Mouse (Mus musculus) ovary, postnatal 36 days (tissue): ENCODE data around the gene Ube2h.
"Not testable (repeated sequence)": the region's sequence is repeated elsewhere in the genome, so short reads cannot be mapped to it uniquely, and the experiment has no call there.

Experiments used
- DNase-seq: peaks from one replicate; pipeline ENCODE4 v3.0.0; 2022; ENCODE audit warnings: low spot score, mixed read lengths

The Ube2h gene

DNA sequence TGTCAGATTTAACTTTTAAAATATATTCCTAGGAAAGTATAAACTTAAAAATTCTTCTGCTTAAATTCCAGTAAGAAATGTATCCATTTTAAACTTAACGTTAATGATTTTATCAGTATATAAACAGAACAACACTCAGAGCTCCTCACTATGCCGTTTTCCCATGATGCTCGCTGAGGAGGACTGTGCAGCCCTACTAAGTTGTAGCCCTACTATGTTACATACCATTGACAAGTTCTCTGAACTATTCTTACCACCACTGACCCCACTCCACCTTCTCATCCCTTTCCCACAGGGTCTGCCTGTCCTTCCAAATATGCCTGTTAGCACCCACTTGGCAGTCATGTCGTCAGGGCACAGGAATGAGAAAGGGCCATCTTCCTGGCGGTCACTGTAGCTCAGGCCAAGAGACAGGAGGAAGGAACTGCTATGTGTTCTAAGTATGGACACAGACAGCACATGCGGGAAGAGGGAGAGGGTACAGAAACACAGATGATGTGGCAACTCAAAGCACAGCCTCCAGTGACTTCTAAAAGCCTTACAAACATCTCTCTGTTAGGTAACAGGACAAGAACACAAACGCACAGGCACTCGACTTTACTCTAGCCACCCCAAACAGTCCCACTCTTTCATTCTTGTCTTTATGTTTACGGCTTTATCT, 60.9 kb downstream of the Ube2h start:
- DNase-seq, result no peak

DNA sequence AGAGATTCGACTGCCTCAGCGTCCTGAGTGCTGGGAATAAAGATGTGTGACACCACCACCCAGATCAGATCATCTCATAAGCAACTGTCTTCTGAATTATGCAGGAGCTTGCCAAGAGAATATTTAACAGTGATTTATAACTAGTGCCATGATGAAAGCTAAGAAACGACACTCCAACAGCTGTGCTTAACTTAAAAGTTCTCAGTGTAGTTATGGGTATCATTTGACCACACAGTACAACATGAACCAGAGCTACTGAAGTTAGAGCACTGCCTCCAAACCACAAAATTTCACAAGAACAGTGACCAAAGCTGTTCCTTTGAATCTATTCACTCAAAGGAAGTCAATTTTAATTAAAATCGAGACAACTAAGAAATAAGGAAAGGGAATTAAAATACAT, 61.4 kb downstream of the Ube2h start:
- DNase-seq, result no peak

DNA sequence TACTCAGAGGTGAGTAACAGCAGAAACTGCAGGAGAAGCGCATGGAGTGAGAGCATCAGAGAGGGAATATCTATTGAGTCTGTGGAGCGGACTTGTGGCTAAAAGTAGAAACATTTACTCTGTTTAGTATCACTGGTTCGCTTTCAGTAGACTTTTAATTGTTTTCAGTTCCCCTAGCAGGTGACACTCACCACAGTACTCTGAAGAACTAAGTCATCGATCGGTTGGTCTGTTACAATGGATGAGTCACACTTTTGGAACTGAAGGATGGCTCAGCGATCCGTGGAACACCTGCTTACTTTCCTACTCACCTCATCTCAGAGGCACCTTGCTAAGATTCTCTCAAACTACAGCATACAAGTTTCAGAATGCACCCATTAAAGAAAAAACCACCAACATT, 64.2 kb downstream of the Ube2h start:
- DNase-seq, result no peak

DNA sequence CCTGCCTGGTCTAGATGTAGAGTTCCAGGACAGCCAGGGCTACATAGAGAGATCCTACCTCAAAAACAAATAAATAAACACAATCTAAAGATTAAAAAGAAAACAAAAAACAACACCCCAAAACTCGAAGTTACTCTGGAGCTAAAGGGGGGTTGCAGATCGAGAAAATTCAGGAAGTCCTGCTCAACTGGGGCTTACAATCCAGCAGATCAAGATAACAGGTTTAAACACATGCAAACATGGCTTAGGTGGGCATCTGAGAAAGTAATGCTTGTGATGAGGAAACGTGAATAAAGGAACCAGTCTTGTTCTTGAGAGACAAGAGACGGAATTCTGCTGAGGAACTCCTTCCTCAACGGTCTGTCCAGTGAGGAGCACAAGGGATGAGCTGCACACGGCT, 65.1 kb downstream of the Ube2h start:
- no peak for DNase-seq

DNA sequence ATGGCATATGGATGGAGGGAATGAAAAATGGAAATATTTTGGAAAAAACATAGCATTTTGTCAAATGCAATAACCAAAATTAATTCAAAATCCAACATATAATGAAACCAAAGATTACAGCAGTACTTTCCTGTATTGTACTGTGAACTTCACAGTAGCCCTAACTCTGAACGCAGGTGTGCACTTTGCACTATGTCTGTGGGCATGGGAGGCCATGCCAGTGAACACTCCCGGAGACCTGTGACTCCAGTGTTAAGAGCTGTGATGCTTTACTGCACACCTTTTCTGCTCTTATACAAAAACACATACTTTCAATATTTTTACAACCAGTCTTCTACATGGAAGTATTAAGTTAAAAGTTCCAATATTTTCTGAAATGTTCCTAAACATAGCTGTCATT, 66.3 kb downstream of the Ube2h start:
- DNase-seq, result no peak

DNA sequence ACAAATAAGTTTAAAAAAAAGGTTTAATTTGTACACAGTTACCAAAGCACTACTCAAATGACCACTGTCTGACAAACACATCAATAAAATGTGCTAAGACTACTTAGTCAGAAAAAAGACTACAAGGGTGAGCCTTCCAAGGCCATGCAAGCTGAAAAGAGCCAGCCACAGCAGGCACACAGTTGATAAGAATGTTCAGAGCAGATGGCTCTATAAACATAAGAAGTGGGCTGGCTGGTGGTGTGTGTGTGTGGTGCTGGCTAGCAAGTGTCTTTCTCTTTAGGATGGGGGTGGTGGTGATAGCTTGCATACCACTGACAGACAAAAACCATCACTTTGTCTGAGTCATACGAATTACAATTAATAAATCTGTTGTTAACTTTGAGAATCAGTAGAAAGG, 67.8 kb downstream of the Ube2h start:
- DNase-seq, result peak; percentile 23

DNA sequence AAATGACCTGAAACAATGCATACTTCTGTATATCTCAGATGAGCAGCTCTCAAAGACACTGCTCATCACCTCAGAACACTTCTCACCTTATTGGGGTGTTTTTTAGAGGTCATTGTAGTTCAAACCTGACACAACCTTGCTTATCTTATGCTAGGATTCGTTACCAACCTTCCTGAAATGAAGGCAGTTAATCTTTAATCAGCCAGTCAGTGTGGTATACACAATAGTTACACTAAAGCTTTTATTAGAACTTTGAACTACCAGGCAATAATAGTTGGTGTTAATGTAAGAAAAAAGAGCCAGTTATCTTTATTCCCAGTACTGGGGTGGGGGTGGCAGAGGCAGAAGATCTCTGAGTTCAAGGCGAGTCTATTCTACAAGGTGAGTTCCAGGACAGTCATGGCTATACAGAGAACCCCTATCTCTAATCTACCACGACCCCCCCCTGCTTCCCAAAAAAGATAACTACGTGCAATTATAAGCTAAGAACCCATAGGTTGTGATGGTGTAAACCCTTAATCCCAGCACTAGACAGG, 72.5 kb downstream of the Ube2h start:
- no peak for DNase-seq

DNA sequence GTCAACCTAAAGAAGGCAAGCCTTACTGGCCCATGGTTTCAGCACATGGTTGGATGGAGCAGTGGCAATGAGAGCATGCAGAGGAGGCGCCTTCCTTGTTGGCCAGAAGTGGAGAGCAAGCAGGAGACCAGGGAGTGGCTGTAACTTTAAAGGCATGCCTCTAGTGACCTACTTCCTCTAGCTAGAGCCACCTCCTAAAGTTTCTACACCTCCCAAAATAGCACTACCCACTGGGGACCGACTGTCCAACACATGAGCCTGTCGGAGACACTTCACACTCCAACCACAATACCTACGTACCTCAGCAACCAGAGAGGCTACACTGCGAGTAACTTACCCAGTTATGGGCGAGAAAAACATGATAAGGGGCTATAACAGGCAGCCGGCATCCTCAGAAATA, 74.1 kb downstream of the Ube2h start:
- no peak for DNase-seq

DNA sequence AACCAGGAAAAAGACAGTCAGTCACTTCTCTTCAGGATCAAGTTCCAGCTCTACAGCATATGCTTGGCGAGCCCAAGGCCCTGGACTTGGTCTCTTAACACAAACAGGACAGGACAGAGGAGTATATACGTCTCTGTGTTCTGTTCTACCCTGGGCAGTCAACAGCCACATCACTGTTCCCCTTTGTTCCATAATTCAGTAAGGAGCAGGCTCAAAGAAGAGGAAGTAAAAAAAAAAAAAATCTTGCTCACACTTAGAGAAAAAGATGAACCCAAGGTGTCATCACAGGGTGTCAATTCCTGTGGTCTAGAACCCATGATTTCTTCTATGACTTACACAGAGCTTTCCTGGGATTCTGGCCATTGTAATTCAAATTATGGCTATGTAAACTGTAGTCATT, 75.4 kb downstream of the Ube2h start:
- DNase-seq, result no peak

DNA sequence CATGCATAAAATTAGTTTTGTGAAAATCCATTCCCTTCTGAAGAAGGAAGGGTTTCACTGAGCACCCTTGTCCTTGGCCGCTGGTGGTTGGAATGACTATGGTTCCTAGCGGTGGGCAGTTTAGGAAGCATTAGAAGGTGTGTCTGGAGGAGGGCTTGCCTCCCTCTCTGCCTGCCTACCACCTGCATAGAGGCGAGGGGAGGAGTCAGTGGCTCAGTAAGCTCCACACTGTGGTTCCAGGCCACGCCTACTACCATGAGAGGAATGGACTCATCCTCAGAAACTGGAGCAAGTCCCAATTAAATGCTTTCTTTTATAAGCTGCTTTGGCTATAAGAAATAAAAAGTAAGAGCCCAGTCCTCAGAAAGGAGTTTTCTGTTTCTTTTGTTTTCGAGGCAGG, 76.0 kb downstream of the Ube2h start:
- DNase-seq, result no peak

DNA sequence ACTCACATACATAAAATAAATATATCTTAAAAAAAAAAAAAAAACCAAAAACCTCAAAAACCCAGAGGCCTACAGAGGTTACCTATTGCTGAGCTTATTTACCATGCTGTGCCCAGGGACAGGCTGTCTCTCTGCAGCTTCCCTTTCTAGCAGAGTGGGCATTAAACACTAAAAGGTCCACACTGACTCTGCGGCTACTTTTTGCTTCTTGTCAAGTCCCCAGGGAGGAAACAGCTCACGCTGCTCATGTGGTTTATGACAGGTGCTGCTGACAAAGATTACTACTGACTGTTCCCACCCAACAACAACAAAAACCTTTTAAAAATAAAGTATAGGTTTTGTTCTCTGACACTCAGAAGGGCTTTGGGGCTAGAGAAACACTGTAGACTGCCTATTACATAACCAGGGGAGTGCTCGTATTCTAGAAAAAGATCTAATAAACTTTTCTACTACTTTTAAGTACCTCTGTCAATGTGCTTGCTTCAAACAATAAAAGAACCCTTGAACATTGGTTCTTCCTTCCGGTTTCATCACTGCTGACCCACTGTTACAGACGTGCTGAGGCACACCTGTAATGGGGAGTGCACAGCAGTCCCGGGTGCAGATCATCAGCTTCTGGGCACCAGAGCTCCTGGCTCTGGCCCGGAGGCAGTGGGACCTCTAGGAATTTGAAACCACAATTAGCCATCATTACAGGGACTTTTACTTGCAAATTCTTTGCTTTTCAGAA, 77.2 kb downstream of the Ube2h start:
- DNase-seq, result no peak

DNA sequence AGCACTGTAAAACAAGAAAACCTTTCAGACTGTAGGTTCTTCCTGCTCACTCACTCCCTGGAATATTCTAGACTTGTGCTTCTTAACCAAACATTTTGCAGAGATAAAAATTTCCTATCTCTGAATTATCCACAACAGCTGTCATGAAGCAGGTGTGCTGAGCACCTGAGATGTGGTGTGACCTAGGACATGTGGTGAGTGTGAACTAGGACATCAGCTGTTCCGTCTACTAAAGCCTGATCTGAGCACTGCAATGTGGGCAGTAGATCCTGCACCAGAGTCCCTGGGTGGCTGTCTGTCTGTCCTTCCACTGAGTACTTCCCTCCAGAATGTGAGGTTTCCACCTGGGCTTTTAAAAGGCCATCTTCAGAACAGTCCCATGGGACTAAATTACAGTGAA, 79.6 kb downstream of the Ube2h start:
- DNase-seq, result no peak

DNA sequence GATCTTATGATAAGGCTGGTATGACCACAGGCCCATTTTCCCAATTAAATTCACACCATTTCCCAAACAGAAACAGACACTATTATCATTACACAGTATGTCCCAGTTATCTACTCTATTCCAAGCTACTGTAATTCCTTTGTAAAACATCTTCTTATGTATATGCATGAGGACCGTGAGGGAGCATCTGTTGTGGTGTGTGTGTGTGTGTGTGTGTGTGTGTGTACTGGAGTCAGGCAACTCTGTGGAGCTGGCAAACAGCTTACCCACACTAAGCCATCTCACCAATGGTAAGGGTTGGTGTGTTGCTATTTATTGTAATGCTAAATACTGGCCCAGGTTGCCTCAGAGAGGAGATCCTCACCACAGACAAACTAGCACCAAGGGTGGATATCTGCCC, 82.0 kb downstream of the Ube2h start:
- no peak for DNase-seq

DNA sequence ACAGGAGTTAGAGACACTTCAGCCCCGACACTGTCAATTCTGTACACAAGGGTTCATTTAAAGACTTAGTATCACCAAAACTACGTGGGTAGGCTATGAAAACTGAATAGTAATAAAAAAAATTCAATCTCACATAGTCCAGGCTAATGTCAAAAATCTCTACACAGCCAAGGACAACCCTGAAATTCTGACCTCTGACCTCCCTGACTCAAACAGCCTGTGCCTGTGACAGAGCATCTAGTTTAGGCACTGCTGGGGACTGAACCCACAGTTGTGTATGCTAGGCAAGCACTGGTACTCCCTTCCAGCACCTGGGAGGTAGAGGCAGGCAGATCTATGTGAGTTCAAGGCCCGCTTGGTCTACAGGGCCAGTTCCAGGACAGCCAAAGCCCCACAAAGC, 86.8 kb downstream of the Ube2h start:
- no peak for DNase-seq

DNA sequence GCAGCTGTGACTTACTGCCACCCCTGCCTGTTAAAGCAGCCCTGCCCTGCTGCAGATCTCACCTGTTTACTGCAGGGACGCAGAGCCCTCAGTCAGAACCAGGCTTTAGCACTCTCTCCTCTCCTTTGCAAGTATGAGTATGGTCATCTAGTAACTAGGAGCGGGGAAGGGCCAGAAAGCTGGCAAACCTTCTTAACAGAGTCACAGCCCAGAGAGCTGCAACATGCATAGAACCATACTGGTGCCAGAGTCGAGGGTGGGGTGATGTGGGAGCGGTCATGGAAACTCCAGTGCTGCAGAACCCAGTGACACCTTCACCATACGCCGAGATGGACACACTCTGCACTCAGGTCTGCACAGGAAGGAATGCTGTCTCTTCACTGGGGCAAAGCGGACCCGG, 91.9 kb downstream of the Ube2h start:
- DNase-seq, result no peak

DNA sequence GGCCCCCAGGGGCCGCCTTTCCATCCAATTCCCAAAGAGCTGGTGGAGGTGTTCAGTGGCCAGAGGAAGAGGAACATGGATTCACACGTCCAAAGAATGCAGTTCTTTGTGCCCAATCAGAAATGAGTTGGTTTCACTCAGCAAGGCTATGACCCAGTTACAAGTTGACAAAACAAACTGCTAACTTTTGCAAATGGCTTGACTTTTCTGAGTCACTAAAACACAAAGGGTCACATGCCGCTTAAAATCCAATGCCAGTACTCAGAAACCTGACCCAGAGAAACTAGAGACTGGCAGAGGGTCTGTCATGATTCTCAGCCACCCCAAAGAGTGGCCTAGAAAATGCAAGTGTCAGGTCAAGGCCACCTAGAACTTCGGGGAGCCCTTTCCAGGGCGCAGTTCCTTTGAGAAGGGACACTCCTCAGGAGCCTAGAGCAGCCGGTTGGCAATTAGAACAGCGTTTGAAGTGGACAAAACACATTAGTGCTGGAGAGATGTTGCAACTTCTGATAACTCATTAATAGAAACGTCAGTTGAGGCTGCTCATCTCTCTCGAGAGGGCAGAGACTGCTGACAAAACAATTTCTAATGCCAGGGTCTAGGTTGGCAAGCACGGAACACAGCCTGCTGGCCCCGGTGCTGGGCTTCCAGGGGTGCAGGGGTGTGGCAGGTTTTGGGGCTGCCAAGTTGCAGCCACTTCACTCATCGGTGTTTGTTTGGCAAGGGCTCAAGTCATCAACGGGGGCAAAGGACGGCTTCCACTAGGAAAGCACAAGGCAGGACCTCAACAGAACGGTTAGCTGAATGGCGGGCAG, 92.5 kb downstream of the Ube2h start:
- no peak for DNase-seq

DNA sequence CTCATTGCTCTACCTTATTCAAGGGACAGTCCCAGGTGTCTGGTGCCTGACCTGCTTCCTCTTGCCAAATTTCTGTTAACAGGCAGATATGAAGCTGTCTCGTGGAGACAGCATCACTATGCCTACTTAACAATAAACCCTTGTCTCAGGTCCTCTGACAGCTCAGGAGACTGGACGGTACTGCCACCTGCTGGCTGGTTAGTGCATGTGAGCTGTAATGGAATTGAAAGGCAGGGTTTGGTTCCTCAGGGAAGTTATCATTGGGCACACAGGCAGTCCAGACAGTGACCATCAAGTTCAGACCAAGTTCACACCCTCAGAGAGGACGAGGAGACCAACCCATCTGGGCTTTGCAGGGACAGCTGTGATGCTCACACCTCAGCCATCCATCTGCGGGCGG, 93.6 kb downstream of the Ube2h start:
- peak; percentile 61 for DNase-seq

DNA sequence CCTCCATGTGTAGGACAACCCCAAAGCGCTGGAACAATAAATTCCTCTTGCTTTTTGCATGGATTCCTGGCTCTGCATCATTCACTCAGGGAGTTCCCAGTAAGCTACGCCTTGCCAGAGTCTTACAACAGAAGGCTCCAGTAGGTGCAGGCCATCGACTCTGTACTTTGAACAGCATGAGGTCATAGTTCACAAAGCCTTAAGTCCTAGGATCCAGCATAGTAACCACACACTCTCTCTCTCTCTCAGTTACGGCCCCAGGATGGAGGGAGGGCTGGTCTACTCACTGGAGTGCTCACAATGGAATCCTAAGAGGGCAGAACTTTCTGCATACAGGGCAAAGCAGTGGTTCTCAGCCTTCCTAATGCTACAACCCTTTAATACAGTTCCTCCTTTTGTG, 95.5 kb downstream of the Ube2h start:
- DNase-seq, result no peak

DNA sequence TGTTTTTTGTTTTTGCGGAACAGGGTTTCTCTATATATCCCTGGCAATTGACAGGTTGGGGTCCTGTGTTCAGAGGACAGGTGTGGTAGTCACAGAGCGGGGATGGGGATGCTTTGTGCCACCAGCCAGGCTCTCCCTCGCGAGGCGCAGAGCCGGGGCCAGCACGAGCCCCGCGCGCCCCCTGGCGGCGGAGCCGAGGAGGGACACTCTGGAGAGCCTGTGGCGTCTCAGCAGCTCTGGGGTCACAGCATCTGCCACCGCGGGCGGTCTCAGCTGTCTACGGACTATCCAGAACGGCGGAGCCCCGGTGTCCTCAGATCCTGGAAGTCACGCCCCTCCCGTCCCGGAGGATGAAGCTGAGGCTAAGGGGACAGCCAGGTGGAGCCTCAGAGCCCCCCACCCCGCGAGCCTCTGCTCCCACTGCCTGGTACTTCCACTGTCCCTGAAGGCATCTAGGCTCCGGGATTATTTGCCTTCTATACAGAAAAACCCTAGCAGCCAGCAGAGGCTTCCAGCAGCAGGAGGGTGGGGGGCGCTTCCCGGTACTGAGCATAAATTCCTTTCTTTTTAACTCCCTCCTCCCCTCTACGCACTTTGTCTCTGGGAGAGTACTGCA, 98.6 kb downstream of the Ube2h start:
- DNase-seq, result peak; percentile 76

DNA sequence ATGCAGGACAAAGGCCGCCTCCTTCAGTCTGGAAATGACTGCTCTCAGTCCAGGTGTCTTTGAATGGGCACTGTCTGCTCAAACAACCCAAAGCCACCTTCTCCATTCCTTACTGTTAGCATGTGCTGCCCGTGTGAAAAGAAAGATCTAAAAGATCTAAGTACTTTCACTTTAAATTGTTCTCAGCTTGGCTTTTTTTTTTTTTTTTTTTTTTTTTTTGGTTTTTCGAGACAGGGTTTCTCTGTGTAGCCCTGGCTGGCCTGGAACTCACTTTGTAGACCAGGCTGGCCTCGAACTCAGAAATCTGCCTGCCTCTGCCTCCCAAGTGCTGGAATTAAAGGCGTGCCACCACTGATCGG, 99.2 kb downstream of the Ube2h start:
- not testable (repeated sequence) for DNase-seq

DNA sequence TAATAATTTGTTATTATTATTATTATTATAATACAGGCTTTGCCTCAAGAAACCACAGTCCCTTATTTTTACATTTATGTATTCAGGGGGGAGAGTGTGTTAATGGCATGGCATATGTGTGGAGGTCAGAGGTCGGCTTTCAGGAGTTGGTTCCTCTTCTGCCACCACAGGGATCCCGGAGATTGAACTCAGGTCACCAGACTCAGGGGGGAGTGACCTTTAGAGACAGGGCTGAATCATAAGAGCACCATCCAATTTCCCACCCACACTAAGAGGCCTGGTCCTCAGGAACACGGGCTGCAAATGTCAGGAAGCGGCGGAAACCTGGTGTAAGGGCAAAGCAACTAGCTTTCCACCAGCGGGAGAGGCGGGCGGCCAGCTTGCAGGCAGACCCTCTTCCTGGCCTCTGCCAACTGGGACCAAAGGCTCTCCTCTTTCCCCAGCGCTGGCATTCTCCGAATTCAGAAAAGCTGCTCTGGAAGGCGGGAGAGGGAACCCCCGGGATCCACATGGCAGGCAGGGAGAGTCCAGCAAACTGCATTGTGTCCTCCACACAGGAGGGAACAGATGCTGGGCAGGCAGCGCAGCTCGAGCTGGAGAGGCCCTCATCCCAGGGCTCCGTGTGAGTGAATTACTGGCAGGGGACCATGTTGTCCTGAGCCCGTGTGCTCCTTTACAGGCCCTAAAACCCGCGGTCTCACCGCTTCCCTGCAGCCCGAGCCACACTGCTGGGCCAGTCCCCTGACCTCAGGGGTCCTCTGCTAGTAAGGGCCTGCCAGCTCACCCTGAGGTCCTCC, 99.8 kb downstream of the Ube2h start:
- DNase-seq, result no peak

DNA sequence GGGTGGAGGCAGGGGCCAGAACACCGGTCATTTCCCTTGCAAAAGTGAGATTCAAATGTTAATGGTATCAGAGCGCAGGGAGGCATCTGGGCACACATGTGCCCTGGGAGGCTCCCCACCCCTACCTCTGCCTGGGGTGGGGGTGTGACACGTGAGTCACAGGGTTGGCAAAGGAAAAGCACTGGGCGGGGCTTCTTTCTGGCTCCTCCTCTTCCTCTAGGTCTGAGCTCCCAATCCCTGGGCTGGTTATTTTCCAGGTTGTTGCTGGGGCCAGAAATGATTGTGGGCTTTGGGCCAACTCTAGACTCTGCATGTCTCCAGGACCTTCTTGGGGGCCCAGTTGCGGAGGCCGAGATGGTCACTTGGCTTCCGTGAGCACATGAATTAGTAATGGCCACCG, 108.2 kb downstream of the Ube2h start:
- DNase-seq, result no peak
